Mouse (Mus musculus): ENCODE results near the gene Nhlrc4.

Nhlrc4 gene

DNA sequence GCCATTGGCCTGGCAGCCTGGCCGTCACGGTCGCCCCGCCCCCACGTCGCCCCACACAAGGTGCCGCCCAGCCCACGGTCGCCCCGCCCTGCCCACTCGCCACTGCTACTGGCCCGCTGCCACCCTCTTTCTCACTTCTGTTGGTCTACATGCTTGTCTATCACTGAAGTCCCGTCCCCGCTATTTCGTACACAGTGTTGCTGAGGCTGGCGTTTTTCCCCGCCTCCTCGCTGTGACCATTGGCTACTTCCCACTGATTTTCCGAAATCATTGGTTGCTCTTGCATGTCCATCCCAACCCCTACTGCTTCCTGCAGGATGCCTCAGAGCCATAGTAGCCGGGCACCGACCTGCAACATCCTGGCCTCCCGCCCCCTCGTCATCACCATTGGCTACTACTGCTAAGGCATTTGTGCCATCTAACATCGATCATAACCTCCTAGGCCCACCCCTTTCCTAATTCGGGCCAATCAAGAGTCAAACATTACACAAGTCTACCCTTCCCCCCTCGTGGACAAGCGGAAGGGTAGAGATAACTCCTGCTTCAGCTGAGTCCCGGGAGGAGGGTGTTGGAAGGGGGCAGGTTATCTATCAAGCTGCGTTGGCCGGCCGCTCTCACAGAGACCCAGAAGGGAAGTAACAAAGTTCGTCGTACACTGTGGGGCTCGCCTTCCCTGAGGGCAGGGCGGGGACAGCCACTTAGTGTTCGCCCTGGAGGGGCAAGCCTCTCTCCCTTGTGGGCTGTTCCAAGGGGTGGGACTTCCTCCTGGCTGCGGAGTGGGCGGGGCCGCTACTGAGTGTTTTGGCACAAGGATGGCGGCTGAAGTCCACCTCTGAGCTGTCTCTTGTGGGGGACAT lies 24.7 kb downstream of the Nhlrc4 start:
- DNase-seq = peak; percentile 100

DNA sequence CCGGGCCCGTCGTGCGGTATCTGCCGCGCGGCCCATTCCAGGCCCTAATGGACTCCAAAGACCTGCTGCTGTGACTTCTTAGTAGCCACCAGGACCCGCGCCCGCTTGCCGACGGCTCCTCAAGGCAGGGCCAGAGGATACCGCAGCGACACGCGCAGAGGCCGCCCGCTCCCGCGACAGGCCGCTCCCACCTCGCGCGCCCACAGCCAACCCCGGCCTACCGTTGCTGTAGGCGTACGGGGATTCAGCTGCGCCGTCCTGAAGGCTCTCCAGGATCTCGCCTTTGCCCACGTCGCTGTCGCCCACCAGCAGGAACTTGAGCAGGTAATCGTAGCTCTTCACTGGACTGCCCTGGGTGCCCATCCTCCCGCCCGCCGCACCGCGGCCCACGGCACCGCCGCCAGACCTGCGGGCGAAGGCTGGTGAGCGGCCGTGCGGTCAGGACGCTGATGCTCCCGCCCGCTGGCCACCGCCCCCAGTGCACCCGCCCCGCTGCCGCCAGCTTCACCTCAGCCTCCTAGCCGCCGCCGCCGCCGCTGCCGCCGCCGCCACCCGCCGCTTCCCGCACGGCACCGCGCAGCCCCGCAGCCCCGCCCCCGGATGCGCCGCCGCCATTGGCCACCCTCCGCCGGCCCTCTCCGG lies 25.5 kb downstream of the Nhlrc4 start, which contains the start of gene Rab40c:
Gene Rab40c (minus strand): TSS at position 584 of the 642 bp plus-strand sequence.
- DNase-seq = peak; percentile 62

DNA sequence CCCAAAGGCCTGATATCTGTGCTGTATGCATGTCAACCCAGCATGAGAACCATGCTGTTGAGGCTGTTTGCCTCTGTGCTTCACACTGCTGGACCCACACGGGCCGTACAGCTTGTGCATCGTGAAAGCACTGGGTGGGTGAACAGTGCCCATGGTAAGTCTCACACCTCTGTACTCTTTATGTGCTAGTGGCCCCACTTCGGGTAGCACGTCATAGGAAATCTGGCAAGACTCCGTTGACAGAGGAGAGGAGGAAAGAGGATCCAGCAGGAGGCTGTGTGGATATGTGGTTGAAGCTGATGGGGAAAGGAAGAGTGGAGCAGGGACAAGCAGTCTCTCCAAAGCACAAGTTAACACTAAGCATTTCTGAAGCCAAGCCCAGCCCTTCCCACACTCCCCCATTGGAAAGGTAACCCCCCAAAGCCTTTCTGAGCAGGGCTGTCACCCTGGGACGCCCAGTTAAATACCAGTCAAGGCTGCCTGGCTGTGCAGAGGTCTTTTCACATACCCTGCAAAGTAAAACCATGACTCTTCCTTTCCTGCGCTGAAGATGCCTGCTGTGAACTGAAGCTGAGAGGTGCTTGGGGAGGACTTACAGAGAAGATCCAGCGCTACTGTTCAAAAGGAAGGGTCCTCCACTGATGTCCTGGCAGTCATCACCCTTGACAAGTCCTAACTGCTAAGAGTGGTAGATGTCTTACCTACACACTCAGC lies 26.6 kb downstream of the Nhlrc4 start:
- no peak for DNase-seq

DNA sequence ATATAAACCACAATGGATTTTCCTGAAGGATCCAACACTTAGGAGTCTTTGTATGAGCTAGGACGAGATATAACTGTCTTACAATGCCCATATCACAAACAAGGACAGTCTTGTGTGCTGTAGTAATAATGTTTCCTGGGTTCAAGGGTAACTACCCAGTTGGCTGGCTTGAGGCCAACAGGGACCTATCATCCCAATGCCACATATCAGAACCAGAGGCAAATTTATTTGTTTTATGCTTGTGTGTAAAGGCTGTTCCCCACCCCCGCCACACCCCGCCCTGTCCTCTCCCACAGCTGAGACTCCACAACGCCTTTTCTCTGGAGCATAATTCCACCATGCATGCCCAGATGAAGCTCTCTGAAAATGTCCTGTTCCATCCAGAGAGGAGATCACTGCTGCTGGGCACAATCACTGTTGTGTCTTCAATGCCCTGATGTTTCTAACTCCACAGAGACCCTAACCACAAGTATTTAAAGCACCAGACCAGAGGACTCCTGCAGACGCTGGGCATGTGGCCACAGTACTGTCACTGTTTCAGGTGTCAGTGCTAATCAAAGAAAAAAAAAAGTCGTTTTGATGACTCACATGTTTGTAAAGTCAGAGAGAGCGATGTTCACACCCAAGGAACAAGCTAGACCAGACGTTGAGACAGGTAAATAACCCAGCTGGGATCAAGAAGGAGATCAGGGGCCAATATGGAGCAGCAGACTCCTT lies 27.7 kb downstream of the Nhlrc4 start:
- DNase-seq = no peak

DNA sequence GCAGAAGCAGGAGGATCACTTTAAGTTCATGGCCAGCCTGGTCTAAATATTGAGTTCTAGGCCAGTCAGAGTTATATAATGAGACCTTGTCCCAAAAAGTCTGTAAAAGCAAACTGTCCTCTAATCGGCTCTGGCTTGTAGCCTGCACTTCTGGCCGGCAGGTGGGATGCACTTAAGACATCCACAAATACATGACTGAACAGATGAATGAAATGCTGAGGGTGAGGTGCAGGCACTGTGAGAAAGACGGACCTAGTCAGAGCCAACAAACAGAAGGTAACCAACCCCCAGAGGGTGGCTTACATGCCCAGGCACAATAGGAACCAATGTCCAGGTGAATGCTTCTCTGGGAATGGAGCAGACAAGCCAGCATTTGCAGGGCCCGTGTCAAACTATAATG lies 30.5 kb downstream of the Nhlrc4 start:
- no peak for DNase-seq

DNA sequence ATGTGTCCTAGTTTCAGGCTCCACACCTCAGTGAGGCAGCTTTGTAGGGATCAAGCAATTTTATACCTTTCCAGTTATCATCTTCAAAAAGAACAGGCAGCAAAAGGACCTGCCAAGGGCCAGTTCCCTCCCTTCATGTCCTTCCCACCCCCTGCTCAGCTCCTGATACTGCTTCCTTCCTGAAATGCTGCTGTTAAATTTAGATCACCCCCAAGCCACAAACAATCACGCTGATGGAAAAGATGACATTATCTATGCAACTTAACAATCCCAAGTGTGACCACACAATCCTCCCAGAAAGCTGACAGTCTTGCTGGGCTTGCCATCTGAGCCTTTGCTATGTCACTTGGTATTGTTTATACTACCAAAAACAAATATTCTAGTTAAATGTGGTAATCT lies 30.9 kb downstream of the Nhlrc4 start:
- no peak for DNase-seq

GRCm38 (mm10) chr17:25913186-25913876 lies 31.4 kb downstream of the Nhlrc4 start:
- DNase-seq = peak; percentile 89

- DNase-seq = no peak
These were observed 32.9 kb downstream of the Nhlrc4 start for GRCm38 (mm10) chr17:25911816-25912215.

DNA sequence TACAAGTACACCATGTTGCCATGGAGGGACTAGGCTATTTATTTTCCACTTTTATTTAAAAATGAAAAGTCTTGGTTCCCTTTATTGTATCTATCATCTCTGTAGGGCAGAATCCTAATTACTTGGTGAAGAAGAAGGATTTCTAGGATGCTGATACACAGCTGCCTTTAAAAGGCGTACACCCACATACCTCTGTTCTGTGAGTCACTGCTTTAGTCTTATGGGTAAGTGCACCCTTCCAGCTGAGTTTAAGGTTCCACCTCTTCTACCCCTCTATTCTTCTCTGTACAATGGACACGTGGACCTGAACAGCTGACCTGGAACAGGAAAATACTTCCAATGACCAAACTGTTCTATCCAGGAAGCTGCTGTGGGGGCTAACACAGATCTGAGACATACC lies 37.1 kb downstream of the Nhlrc4 start:
- DNase-seq = no peak

DNA sequence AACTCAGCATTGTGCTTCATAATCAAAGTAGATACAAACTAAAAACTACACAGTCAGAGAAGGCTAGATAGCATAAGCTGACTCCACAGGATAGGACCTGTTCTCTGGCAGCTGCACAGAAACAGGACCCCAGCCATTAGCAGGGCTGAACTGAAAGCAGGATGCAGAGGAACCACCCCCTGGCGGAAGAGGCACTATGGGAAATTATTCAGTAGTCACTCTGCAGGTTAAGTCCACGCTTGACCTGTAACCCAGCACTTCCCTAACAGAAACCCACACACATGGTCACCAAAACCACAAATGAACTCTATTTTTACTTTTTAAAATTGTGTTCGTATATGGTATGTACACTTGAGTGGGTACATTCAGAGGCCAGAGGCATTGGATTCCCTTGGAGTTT lies 41.7 kb downstream of the Nhlrc4 start:
- no peak for DNase-seq

- DNase-seq = no peak
These were observed 44.6 kb downstream of the Nhlrc4 start for GRCm38 (mm10) chr17:25900193-25900592.

GRCm38 (mm10) chr17:25895891-25896290 lies 48.9 kb downstream of the Nhlrc4 start:
- no peak for DNase-seq

DNA sequence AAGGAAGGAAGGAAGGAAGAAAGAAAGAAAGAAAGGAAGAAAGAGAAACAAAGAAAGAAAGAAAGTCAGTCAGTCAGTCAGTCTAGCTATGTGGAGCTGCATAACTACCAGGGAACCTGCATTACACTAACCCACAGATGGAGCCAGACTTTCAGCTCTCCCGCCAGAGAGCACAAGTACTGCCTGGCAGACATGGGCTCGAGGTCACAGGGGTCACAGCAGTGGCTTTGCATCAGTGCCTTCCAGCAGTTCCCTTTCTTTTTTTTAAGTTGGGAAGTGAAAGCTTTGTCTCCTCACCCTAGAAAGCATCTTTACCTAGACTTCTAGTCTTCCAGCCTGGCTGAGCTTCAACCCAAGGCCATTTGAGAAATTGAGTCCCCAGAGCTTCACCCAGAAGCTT lies 49.3 kb downstream of the Nhlrc4 start:
- no peak for DNase-seq

GRCm38 (mm10) chr17:25893975-25894617 lies 50.7 kb downstream of the Nhlrc4 start:
- DNase-seq = peak; percentile 73

Measured in right cerebral cortex, adult 18-20 months (tissue).